Mouse (Mus musculus) T-helper 2 cell (primary cell): ENCODE measurements around the gene Sms.

Experiments
- in situ Hi-C: fragments of 300-600 bp; cut with MboI, MseI; formaldehyde crosslinking; loops from one replicate; pipeline ENCODE4 v1.15.1; 2025; ENCODE audit warnings: high pct_unique_total_duplicates

The Sms gene

GRCm38 (mm10) chrX:157454430-157454829 lies 37.7 kb downstream of the Sms start:
- in situ Hi-C loops, result no loop called here

GRCm38 (mm10) chrX:157449000-157449399 lies 43.1 kb downstream of the Sms start:
- in situ Hi-C loops, result loop anchor here (10.0 kb wide), 1 partner anchor 1374 kb away; no protein-coding TSS in a partner anchor

- in situ Hi-C loops, result loop anchor here (10.0 kb wide), 1 partner anchor 1373 kb away; no protein-coding TSS in a partner anchor
These were observed 44.7 kb downstream of the Sms start for GRCm38 (mm10) chrX:157447431-157447830.

- in situ Hi-C loops, result no loop called here
These were observed 57.3 kb downstream of the Sms start for GRCm38 (mm10) chrX:157434768-157435167.

GRCm38 (mm10) chrX:157419451-157419850 lies 72.6 kb downstream of the Sms start:
- in situ Hi-C loops, result no loop called here

GRCm38 (mm10) chrX:157415212-157415611 lies 76.9 kb downstream of the Sms start, which contains the start of gene Phex:
Phex (minus strand) TSS chrX:157415312.
- in situ Hi-C loops, result no loop called here

GRCm38 (mm10) chrX:157404919-157405318 lies 87.2 kb downstream of the Sms start:
- in situ Hi-C loops, result no loop called here
